Mouse (Mus musculus) megakaryocyte, embryonic 14.5 days (primary cell): Measurements from ENCODE around the gene Lrrc8b.

Experiments
- FLI1 ChIP-seq: IDR thresholded peaks from 2 replicates; pipeline ENCODE4 v1.6.1; 2012; ENCODE audit warnings: low read length, inconsistent platforms, mixed read lengths
- GATA1 ChIP-seq: IDR thresholded peaks from 3 replicates; pipeline ENCODE4 v1.6.1; 2012; ENCODE audit warnings: mixed read lengths, low read length, inconsistent platforms, borderline replicate concordance

GRCm38 (mm10) chr5:105496133-105496532 lies 80.6 kb downstream of the Lrrc8b start:
- TF ChIP-seq GATA1, result no peak
- no peak for TF ChIP-seq FLI1
